22 mouse cellular contexts compared by ENCODE assay signal in genomic region chr8:124106328-124107195, GRCm38 (mm10).
DNase-seq lines count a peak whose midpoint lies in the region; ATAC-seq lines count a peak whose summit lies in the region.
"Had no signal": no experiment of that assay in that cellular context is flagged by ENCODE, and none has a peak within 500 bp of the region (broad histone marks: within the 10 kb centered on the region; RNA-seq: fewer than 3 reads in every experiment).

No protein-coding gene starts in this region.

- H3K4me3 ChIP-seq in hindbrain, embryonic 10.5 days, result no peak overlapping the region
- no peak overlapping the region for H3K4me3 ChIP-seq in hindbrain, embryonic 16.5 days (ENCODE audit: low read length)
- H3K4me3 ChIP-seq: embryonic facial prominence, embryonic 15.5 days; gastrocnemius, adult 2 months; hindbrain, embryonic 12.5 days; layer of hippocampus, adult 2 months; limb, embryonic 10.5 days; neural tube, embryonic 12.5 days had no signal

- intact Hi-C loops in heart, postnatal 25 days (cut with DNase I), result no loop called here

- H3K27ac ChIP-seq in hindbrain, embryonic 10.5 days, result 0 out of 2 replicates have a peak overlapping the region, but pooled peaks have one; percentile 8
- H3K27ac ChIP-seq in hindbrain, embryonic 16.5 days (ENCODE audit: low read depth, low read length), result no peak overlapping the region
- H3K27ac ChIP-seq: embryonic facial prominence, embryonic 15.5 days; gastrocnemius, adult 2 months; hindbrain, embryonic 12.5 days; layer of hippocampus, adult 2 months; limb, embryonic 10.5 days; neural tube, embryonic 12.5 days had no signal

- H3K9ac ChIP-seq in hindbrain, embryonic 16.5 days (ENCODE audit: low read depth, low read length), result no peak overlapping the region
- H3K9ac ChIP-seq: embryonic facial prominence, embryonic 15.5 days; hindbrain, embryonic 12.5 days; liver, postnatal 0 days; neural tube, embryonic 12.5 days had no signal

- no peak for ATAC-seq in hindbrain, embryonic 16.5 days
- ATAC-seq: inflammation-experienced regulatory T-cells, adult 6 months; liver, postnatal 0 days had no signal

- no peaks in the 10 kb centered on the region for H3K4me1 ChIP-seq in hindbrain, embryonic 10.5 days (replicated peaks)
- 0 out of 2 replicates have a peak, but pooled peaks cover 2% of the 10 kb centered on the region for H3K4me1 ChIP-seq in hindbrain, embryonic 16.5 days (ENCODE audit: control insufficient read depth, insufficient read depth, low read depth, low read length)
- H3K4me1 ChIP-seq: hindbrain, embryonic 12.5 days; neural tube, embryonic 12.5 days had no signal

- no peaks in the 10 kb centered on the region for H3K36me3 ChIP-seq in hindbrain, embryonic 10.5 days
- no peaks in the 10 kb centered on the region for H3K36me3 ChIP-seq in hindbrain, embryonic 16.5 days (ENCODE audit: control insufficient read depth, insufficient read depth, low read length)
- H3K36me3 ChIP-seq: embryonic facial prominence, embryonic 15.5 days; hindbrain, embryonic 12.5 days; limb, embryonic 10.5 days; neural tube, embryonic 12.5 days had no signal

- H3K4me2 ChIP-seq in hindbrain, embryonic 16.5 days (ENCODE audit: low read length), result no peak overlapping the region
- H3K4me2 ChIP-seq: embryonic facial prominence, embryonic 15.5 days; hindbrain, embryonic 12.5 days; neural tube, embryonic 12.5 days had no signal

- no peaks in the 10 kb centered on the region for H3K9me3 ChIP-seq in hindbrain, embryonic 10.5 days
- no peaks in the 10 kb centered on the region for H3K9me3 ChIP-seq in hindbrain, embryonic 16.5 days (ENCODE audit: control insufficient read depth, low read length)
- H3K9me3 ChIP-seq: embryonic facial prominence, embryonic 15.5 days; hindbrain, embryonic 12.5 days; limb, embryonic 10.5 days; neural tube, embryonic 12.5 days had no signal

- H3K27me3 ChIP-seq in hindbrain, embryonic 10.5 days (ENCODE audit: insufficient read depth, poor library complexity, severe bottlenecking), result no peaks in the 10 kb centered on the region
- H3K27me3 ChIP-seq in hindbrain, embryonic 16.5 days (replicated peaks; ENCODE audit: control insufficient read depth, insufficient read depth, low read length), result no peaks in the 10 kb centered on the region
- H3K27me3 ChIP-seq: CH12.LX; embryonic facial prominence, embryonic 15.5 days; hindbrain, embryonic 12.5 days; neural tube, embryonic 12.5 days had no signal

- DNase-seq in heart, adult 11 months, result peak; percentile 83
- DNase-seq in heart, postnatal 25 days (ENCODE audit: low spot score), result no peak
- no peak for DNase-seq in hindbrain, embryonic 10.5 days (ENCODE audit: low spot score)
- peak; percentile 39 to 65 for DNase-seq in lung, adult 18-20 months
- DNase-seq in lung, postnatal 14 days, result peak; percentile 53
- no peak for DNase-seq in natural killer cell, adult 2 months (ENCODE audit: low spot score in 2 of 2)
- DNase-seq in left cerebral cortex, adult 8-10 months (ENCODE audit: low spot score in 2 of 2), result no peak
- DNase-seq: adrenal gland, adult 2 months; cerebellum, adult 9-11 months; gastrocnemius, adult 2 months; kidney, adult 2 months; kidney, postnatal 14 days; liver, postnatal 0 days; thymus, postnatal 14 days had no signal

- WGBS in hindbrain, embryonic 10.5 days, result 89% methylated on average over 7 of the region's 7 CpGs
- 85% methylated on average over 7 of the region's 7 CpGs for WGBS in hindbrain, embryonic 16.5 days

Comparison
In these comparisons a context has a peak if more than half of its experiments do, and no peak if none do; other contexts are left out.
1. DNase-seq: peak in heart, adult 11 months (single experiment), lung, adult 18-20 months (2 of 2) and lung, postnatal 14 days (single experiment); none in heart, postnatal 25 days (single experiment), hindbrain, embryonic 10.5 days (single experiment), natural killer cell, adult 2 months (0 of 2) and left cerebral cortex, adult 8-10 months (0 of 2).